Mouse (Mus musculus): Measurements from ENCODE around the gene Rap1b. TPM values are rescaled to one million over a fixed set of nuclear protein-coding genes. Genes with fewer than 3 reads are reported as not detected.
"Not testable (repeated sequence)": the region's sequence is repeated elsewhere in the genome, so short reads cannot be mapped to it uniquely, and the experiment has no call there.

Gene Rap1b
- 10 to 100 TPM; 29.5 to 36.0 TPM for total RNA-seq (2021)
- long read RNA-seq, experiment 1, transcript Rap1b-201 (8 exons, 2,724 nt) = major isoform, 45 of 50 reads
- long read RNA-seq, experiment 1, partial matches to known transcripts = 3 of 50 reads
- long read RNA-seq, experiment 1, other reads (novel, unspliced or antisense) = 2 of 50 reads
- long read RNA-seq, experiment 2, transcript Rap1b-201 (8 exons, 2,724 nt) = major isoform, 64 of 68 reads
- long read RNA-seq, experiment 2, partial matches to known transcripts = 0 of 68 reads
- long read RNA-seq, experiment 2, other reads (novel, unspliced or antisense) = 4 of 68 reads

DNA sequence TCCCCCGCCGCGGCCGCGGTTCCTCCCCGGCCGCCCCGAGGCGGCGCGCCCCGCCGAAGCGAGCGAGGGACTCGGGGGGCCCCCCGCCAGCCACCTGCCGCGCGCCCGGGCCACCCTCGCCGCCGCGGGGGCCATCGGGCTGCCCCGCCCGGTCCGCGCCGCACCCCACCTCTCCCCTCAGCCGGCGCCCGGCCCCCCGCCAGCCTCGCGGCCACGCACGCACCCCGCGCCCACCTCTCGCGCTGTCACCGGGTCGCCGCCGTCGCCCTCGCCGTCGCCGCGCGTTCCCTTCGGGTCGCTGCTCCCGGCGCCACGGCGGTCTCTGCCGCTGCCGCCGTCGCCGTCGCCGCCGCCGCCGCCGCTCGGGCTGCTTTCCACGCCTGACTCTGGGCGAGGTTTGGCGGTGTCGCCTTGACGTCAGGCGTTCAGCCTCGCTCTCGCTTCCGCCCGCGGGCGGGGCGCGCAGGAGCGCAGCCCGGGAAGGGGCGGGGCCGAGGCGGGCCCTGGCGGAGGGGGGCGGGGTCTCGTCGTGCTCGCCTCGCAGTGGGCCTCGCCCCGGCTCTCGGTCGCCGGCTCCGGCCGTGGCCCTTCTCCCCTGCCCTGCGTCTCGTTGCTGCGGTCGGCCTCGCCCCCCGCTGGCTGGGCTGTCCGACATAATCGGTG is at the start of gene Rap1b:
Gene Rap1b, minus strand, starts transcription at position 439 of the 663 bp plus-strand sequence.
- DNase-seq = peak; percentile 98
- intact Hi-C loops (cut with DNase I; ENCODE audit: low total_unique reads) = no loop called here

DNA sequence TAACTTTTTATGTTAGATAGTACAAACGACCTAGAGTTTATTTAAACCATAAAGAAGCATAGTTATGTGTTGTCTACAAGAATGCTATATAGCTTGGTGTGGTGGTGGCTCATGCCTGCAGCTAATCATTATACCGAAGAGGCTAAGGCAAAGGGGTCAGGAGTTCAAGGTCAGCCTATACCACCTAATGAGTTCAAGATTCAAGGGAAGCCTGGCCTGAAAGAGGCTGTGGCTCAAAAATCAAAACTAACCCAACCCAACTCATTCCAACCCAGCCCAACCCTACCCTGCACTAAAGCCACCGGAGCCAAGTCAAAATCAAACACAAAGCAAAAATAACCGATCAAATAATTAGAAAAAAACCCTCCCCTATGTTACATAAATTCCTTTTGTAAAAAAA is 49.4 kb upstream of the Rap1b start:
- intact Hi-C loops (cut with DNase I; ENCODE audit: low total_unique reads) = no loop called here
- no peak for DNase-seq

- intact Hi-C loops (cut with DNase I; ENCODE audit: low total_unique reads) = no loop called here
- no peak for DNase-seq
These were observed 48.5 kb upstream of the Rap1b start for GRCm38 (mm10) chr10:117894114-117895035.

- intact Hi-C loops (cut with DNase I; ENCODE audit: low total_unique reads) = not testable (repeated sequence)
These were observed 47.3 kb upstream of the Rap1b start for GRCm38 (mm10) chr10:117893128-117893527.

DNA sequence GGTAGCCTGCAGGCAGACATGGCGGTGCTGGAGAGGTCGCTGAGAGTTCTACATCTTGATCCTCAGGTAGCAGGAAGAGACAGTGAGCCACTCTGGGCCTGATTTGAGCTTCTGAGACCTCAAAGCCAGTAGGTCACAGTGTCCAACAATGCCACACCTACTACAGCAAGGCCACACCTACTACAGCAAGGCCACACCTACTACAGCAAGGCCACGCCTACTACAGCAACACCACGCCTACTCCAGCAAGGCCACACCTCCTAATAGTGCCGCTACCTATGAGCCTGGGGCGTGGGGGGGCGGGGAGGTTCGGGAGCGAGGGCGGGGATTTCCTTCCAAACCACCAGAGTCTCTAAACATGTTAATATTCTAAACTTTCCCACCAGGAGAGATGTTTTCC is 45.5 kb upstream of the Rap1b start:
- intact Hi-C loops (cut with DNase I; ENCODE audit: low total_unique reads) = no loop called here
- DNase-seq = no peak

More at GRCm38 (mm10) chr10:117893128-117893527, 47.3 kb upstream of the Rap1b start:
- not testable (repeated sequence) for DNase-seq

- no peak for DNase-seq
- intact Hi-C loops (cut with DNase I; ENCODE audit: low total_unique reads) = no loop called here
These were observed 43.0 kb upstream of the Rap1b start for GRCm38 (mm10) chr10:117888822-117889221.

GRCm38 (mm10) chr10:117885358-117885757 is 39.5 kb upstream of the Rap1b start:
- intact Hi-C loops (cut with DNase I; ENCODE audit: low total_unique reads) = no loop called here
- no peak for DNase-seq

DNA sequence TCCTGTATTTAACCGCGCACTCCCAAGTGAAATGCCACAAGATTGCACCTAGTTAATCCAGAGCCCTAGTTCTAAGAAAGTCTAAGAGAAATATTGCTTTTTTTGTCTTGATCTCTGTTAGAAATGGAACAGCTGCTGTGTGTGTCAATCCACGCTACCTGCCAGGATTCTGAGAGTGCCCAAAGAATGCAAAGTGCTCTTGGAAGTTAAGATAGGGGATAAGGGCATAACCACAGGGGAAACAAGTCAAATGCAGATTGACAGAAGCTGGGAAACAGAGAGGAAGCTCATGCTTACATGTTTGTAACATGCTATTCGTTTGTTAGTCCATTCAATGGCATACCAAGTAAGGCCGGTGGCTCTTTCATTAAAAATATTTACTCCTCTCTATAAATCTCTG is 38.9 kb upstream of the Rap1b start:
- no peak for DNase-seq

DNA sequence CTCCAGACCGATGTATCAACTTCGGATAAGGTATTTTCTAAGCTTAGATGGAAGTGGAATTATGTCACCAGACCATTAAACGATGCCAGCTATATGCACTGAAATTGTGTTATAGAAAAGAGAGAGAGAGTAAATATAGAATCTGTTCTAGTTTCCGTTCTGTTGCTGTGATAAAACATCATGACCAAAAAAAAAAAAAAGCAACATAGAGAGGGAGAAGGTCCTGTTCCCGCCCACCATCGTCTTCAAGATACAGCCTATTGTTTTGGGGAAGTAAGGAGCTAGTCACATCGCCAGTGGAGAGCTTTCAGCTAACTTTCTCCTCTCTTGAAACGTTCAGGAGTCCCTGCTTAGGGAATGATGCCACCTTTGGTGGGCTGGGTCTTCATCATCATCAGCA is 37.6 kb upstream of the Rap1b start:
- intact Hi-C loops (cut with DNase I; ENCODE audit: low total_unique reads) = no loop called here
- DNase-seq = no peak

More for the DNA sequence above, 38.9 kb upstream of the Rap1b start:
- intact Hi-C loops (cut with DNase I; ENCODE audit: low total_unique reads) = no loop called here

GRCm38 (mm10) chr10:117878628-117879027 is 32.8 kb upstream of the Rap1b start:
- intact Hi-C loops (cut with DNase I; ENCODE audit: low total_unique reads) = no loop called here
- DNase-seq = no peak

GRCm38 (mm10) chr10:117876801-117877200 is 31.0 kb upstream of the Rap1b start:
- DNase-seq = no peak
- intact Hi-C loops (cut with DNase I; ENCODE audit: low total_unique reads) = no loop called here

- DNase-seq = no peak
- intact Hi-C loops (cut with DNase I; ENCODE audit: low total_unique reads) = no loop called here
These were observed 30.6 kb upstream of the Rap1b start for GRCm38 (mm10) chr10:117876400-117876799.

GRCm38 (mm10) chr10:117874936-117875335 is 29.1 kb upstream of the Rap1b start:
- no peak for DNase-seq
- intact Hi-C loops (cut with DNase I; ENCODE audit: low total_unique reads) = no loop called here

DNA sequence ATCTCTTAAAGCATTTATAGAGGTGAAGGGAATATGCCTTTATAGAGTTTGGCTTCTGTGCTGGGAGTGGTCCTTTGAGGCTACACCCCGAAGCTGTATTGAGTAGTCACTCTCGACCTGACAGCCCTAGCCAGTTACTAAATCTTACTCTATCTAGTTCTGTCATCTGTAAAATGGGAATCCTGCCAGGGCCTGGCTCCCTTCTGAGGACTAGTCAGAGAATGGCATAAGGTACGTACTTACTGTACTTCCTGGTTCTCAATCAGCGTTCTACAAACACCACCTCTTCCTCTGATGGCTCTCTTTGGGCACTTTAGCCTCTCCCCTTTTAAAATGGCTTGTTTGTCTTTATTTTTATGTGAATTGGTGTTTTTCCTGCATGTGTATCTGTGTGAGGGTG is 28.1 kb upstream of the Rap1b start:
- intact Hi-C loops (cut with DNase I; ENCODE audit: low total_unique reads) = no loop called here

DNA sequence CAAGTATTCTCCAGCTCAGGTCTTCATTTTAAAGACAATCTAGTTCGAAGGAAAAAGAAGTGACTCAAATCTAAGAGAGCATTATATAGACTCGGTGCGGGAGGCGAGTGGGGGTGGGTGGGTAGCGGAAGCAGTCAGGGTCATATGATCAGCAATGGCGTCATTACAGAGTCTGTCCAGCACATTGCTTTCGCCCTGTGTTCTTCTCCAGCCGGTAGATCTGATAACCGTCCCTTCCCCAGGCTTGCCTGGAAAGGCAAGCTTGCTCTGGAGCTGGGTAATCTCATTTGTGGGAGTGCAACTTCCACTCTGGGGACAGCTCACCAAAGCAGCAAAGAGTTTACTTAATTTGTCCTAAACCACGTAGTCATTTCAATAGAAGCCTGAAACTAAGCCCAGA is 26.6 kb upstream of the Rap1b start:
- intact Hi-C loops (cut with DNase I; ENCODE audit: low total_unique reads) = no loop called here
- DNase-seq = no peak

More for the DNA sequence above, 28.1 kb upstream of the Rap1b start:
- no peak for DNase-seq

- DNase-seq = no peak
- intact Hi-C loops (cut with DNase I; ENCODE audit: low total_unique reads) = no loop called here
These were observed 21.5 kb upstream of the Rap1b start for GRCm38 (mm10) chr10:117867301-117867700.

GRCm38 (mm10) chr10:117866641-117867040 is 20.8 kb upstream of the Rap1b start:
- intact Hi-C loops (cut with DNase I; ENCODE audit: low total_unique reads) = no loop called here
- no peak for DNase-seq

- intact Hi-C loops (cut with DNase I; ENCODE audit: low total_unique reads) = no loop called here
These were observed 18.9 kb upstream of the Rap1b start for GRCm38 (mm10) chr10:117864695-117865094.

DNA sequence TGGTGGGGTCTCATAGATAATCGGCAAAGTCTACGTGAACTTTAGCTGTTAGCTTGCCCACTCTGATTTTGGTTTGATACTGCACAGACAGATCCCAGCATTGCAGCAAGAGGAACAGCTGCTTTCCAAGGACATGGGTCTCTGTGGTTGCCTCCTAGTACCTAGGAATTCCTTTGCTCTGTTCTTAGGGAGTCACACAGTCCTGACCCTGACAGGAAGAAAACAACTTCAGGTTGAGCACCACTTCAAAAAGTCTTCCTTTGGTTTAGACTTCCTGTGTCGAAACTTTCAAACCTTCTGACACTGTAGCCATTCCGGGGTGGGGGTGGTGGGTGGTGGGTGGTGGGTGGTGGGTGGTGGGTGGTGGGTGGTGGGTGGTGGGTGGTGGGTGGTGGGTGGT is 18.4 kb upstream of the Rap1b start:
- intact Hi-C loops (cut with DNase I; ENCODE audit: low total_unique reads) = no loop called here
- no peak for DNase-seq

More at GRCm38 (mm10) chr10:117864695-117865094, 18.9 kb upstream of the Rap1b start:
- no peak for DNase-seq

DNA sequence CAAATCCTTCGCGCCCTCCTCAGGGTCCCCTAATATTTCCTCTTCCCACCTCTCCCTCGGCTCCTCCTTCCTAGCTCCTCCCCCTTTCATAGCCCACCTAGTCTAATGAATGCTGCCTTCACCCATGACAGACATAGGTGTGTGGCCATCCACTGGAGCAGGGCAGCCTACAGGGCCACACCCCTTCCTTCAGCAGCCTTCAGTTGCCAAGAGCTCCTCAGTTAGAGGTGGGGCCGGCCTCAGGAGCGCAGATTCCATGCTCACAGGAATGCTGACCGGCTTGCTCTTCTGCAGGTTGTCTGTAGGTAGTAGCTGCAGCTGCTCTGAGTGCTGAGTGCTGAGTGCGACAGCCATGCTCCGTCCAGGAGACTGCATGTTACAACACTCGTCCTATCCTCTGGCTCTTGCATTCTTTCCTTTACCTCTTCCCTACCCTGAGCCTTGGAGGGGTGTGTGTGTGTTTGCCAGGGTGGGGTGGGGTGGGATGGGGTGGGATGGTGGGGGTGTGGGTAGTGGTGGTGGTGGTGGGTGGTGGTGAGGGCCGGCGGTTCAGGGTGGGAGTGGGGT is 16.3 kb upstream of the Rap1b start:
- intact Hi-C loops (cut with DNase I; ENCODE audit: low total_unique reads) = no loop called here
- no peak for DNase-seq
